Mouse (Mus musculus) midbrain, embryonic 16.5 days (tissue): ENCODE measurements at regions not wholly inside any gene's neighbourhood (a gene's known extent, or its start where the extent isn't known, plus 50 kb on each side); places are given as distances from the start of the nearest gene placed in this dataset.

Experiments used
- ATAC-seq: fragments of 200-750 bp; cut with Nextera tagmentation; 2 replicates; pipeline ENCODE4 v1.8.0; 2017; ENCODE audit warnings: moderate TSS enrichment
- H3K27ac ChIP-seq: fragments of 300-500 bp; sonication (generic); 2 replicates; pipeline ENCODE4 v1.5.1; 2014; ENCODE audit warnings: mild to moderate bottlenecking, low read length, mixed read lengths
- H3K27me3 ChIP-seq: fragments of 300-500 bp; sonication (generic); 2 replicates; pipeline ENCODE4 v1.6.1; 2014; ENCODE audit warnings: low read depth, low read length, mixed read lengths; ENCODE audit not compliant: control insufficient read depth, insufficient read depth
- H3K36me3 ChIP-seq: fragments of 300-500 bp; sonication (generic); 2 replicates; pipeline ENCODE4 v1.6.1; 2014; ENCODE audit warnings: mild to moderate bottlenecking, low read length, moderate library complexity, mixed read lengths; ENCODE audit not compliant: control insufficient read depth, insufficient read depth
- H3K4me1 ChIP-seq: fragments of 300-500 bp; sonication (generic); 2 replicates; pipeline ENCODE4 v1.6.1; 2014; ENCODE audit warnings: mild to moderate bottlenecking, low read length, mixed read lengths; ENCODE audit not compliant: control insufficient read depth, insufficient read depth
- H3K4me2 ChIP-seq: fragments of 300-500 bp; sonication (generic); 2 replicates; pipeline ENCODE4 v1.6.1; 2014; ENCODE audit warnings: mild to moderate bottlenecking, low read length, mixed read lengths
- H3K4me3 ChIP-seq: fragments of 300-500 bp; sonication (generic); 2 replicates; pipeline ENCODE4 v1.5.1; 2014; ENCODE audit warnings: low read depth, mild to moderate bottlenecking, low read length, moderate library complexity, mixed read lengths
- H3K9ac ChIP-seq: fragments of 300-500 bp; sonication (generic); 2 replicates; pipeline ENCODE4 v1.6.1; 2014; ENCODE audit warnings: low read depth, low read length, mixed read lengths
- H3K9me3 ChIP-seq: fragments of 300-500 bp; sonication (generic); replicated peaks from 2 replicates; pipeline ENCODE4 v1.6.1; 2014; ENCODE audit warnings: mild to moderate bottlenecking, low read length, mixed read lengths; ENCODE audit not compliant: control insufficient read depth, poor library complexity, severe bottlenecking
- WGBS: fragments of 180-500 bp; shearing (Covaris S2); extraction: QIAGEN DNeasy Blood & Tissue Kit; methylation state at CpG from one replicate; pipeline ENCODE4 v1.1.7; 2014; 5-methylcytosine and 5-hydroxymethylcytosine counted together

- Histone ChIP-seq H3K36me3 (no peaks in the 10 kb centered on the region), H3K4me2 (no peak overlapping the region), H3K27ac (no peak overlapping the region), H3K4me3 (no peak overlapping the region), H3K9me3 (no peaks in the 10 kb centered on the region), H3K27me3 (no peaks in the 10 kb centered on the region), H3K9ac (no peak overlapping the region), H3K4me1 (no peaks in the 10 kb centered on the region)
- 34% methylated on average over 1 of the region's 1 CpGs for WGBS
- no peak for ATAC-seq
Observed at GRCm38 (mm10) chr15:57187840-57188457, 289.5 kb downstream of the Slc22a22 start.

DNA sequence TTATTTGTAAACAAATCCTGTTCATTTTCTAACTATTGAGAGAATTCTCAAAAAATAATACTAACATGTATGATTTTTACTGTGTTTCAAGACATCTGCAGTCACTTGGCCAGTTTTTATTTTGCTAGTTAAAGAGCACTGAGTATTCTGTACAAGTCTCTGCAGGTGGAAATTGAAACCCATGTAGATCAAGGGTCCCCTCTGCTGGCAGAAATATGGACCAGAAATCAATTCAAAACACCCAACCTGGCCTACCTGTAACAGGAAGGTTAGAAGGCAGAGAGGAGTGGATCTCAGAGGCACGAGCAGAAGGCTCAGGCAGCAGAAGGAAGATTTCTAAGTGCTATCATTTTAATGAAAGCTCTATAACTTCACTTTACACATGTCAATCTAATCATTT is 298.3 kb downstream of the Slc22a22 start:
- no peak for ATAC-seq
- no peaks in the 10 kb centered on the region for H3K36me3 ChIP-seq
- no peaks in the 10 kb centered on the region for H3K9me3 ChIP-seq
- H3K27me3 ChIP-seq, result no peaks in the 10 kb centered on the region
- WGBS, result 49% methylated on average over 1 of the region's 1 CpGs
- no peak overlapping the region for H3K4me2 ChIP-seq
- H3K9ac ChIP-seq, result no peak overlapping the region
- no peaks in the 10 kb centered on the region for H3K4me1 ChIP-seq
- H3K4me3 ChIP-seq, result no peak overlapping the region
- H3K27ac ChIP-seq, result no peak overlapping the region

GRCm38 (mm10) chr15:57172723-57173122 is 304.7 kb downstream of the Slc22a22 start:
- Histone ChIP-seq H3K27ac (no peak overlapping the region), H3K4me2 (no peak overlapping the region), H3K9ac (no peak overlapping the region), H3K4me3 (no peak overlapping the region), H3K27me3 (no peaks in the 10 kb centered on the region), H3K9me3 (no peaks in the 10 kb centered on the region), H3K36me3 (no peaks in the 10 kb centered on the region), H3K4me1 (no peaks in the 10 kb centered on the region)
- 19% methylated on average over 5 of the region's 5 CpGs for WGBS
- peak; percentile 71; the same call in 1 of the 2 replicates for ATAC-seq

DNA sequence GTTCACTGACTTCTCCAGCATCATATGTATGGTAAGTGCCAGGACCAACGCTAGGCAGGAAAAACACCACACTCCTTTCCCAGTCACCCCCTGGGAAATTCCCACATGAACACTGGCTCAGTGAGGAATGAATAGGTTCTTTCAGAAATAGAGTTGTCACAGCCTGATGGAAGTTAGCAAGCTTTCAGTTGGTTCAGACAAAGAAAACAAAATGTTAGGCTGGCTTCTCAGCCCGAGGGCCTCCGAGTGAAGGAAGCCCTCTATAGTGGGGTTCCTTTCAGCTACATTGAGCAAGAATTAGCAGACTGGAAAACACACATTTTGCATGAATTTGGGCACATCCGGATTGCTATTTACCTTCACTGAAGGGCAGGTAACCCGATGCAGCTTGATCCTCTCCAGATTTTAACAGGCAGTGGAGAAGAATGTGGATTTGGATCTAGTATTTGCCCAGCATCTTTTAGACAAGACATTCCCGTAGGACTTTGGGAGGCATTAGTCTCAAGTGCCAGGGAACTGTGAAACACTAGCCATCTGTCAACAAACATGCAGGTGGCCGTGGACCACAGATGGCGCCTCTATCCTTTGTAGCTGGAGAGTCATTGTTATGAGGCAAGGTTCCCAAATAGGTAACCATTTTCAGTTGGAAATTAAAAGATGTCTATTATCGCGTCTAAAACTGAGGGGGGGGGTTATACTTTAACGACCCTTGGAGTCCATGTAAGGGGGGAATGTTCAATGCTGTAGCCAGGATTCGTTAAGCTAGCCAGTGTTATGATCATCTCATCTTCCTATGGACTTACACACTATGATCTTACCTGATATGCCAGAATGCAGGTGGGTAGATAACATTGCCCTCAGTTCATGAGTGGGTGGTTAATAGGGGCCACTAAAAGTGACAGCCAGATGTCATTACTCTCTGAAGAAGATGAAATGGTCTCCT is 314.8 kb downstream of the Slc22a22 start:
- peak; percentile 39; the same call in 1 of the 2 replicates for ATAC-seq
- H3K36me3 ChIP-seq, result no peaks in the 10 kb centered on the region
- no peak overlapping the region for H3K4me3 ChIP-seq
- no peak overlapping the region for H3K4me2 ChIP-seq
- no peaks in the 10 kb centered on the region for H3K9me3 ChIP-seq
- no peak overlapping the region for H3K27ac ChIP-seq
- no peak overlapping the region for H3K9ac ChIP-seq
- H3K27me3 ChIP-seq, result no peaks in the 10 kb centered on the region
- no peaks in the 10 kb centered on the region for H3K4me1 ChIP-seq
- whole genome bisulfite sequencing, result 30% methylated on average over 12 of the region's 12 CpGs

- Histone ChIP-seq H3K27me3 (no peaks in the 10 kb centered on the region), H3K4me3 (no peak overlapping the region), H3K4me2 (no peak overlapping the region), H3K36me3 (no peaks in the 10 kb centered on the region), H3K27ac (no peak overlapping the region), H3K9me3 (no peaks in the 10 kb centered on the region), H3K4me1 (no peaks in the 10 kb centered on the region), H3K9ac (no peak overlapping the region)
- ATAC-seq, result no peak
- WGBS, result 39% methylated on average over 9 of the region's 9 CpGs
Observed at GRCm38 (mm10) chr15:57140130-57140750, 337.2 kb downstream of the Slc22a22 start.

DNA sequence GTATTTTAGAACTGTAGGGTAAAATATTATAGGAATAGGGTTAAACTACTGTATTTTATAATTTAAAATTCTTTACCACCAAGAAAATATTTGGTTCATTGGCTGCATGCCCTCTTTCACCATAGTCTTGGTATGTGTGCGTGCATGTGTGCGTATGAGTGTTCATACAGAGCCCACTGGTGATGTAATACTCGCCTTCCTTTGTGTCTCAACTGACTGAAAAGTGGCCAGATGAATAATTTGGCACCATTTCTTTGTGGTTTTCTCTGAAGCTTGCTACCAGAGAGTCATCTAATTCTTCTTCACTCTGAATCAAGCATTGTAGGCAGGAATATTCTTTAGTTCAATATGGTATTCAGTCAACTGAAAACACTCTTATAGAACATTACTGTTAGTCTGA is 372.7 kb downstream of the Slc22a22 start:
- H3K36me3 ChIP-seq, result no peaks in the 10 kb centered on the region
- no peaks in the 10 kb centered on the region for H3K9me3 ChIP-seq
- no peak overlapping the region for H3K9ac ChIP-seq
- no peak overlapping the region for H3K27ac ChIP-seq
- no peak overlapping the region for H3K4me3 ChIP-seq
- no peak for ATAC-seq
- H3K4me1 ChIP-seq, result no peaks in the 10 kb centered on the region
- no peak overlapping the region for H3K4me2 ChIP-seq
- H3K27me3 ChIP-seq, result no peaks in the 10 kb centered on the region
- WGBS, result 79% methylated on average over 3 of the region's 3 CpGs

DNA sequence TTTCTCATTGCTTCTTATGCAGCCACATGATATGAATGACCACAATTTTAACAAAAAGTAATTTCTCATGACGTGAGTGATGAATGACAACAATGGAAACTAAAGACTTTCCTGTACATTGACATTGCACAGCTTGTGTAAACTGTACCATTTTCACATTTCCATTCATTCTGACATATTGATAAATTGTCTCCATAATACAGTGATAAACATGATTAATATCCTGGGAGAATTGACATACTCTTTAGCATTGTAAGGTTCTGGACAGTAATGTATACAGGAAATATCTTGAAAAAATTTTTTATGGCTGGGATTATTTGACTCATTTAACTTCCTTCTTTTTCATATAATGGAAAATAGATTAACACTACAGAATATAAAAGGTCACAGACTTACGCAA is 380.1 kb downstream of the Slc22a22 start:
- WGBS, result 87% methylated on average over 2 of the region's 2 CpGs
- no peak overlapping the region for H3K9ac ChIP-seq

DNA sequence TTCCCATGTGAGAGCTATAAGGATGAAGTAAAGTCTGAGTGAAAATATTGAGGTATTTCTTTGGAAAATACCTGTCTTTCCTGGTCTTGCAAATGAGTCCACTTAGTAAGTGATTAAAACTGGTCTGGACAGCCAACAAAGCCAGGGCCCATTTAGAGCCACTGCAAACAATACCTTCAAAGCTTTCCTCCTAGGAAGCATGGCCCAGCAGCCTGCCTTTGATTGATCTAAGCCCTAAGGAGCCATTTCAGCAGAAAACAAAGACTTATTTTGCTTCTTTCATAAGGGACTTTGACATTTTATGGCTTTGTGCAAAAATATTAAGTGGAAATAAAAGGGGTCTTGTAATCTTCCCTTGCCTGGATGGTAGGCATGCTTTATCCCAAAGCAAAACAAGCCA is 397.6 kb downstream of the Slc22a22 start:
- Histone ChIP-seq H3K4me1 (no peaks in the 10 kb centered on the region), H3K4me2 (no peak overlapping the region), H3K9me3 (no peaks in the 10 kb centered on the region), H3K4me3 (no peak overlapping the region), H3K27me3 (no peaks in the 10 kb centered on the region), H3K36me3 (no peaks in the 10 kb centered on the region), H3K9ac (no peak overlapping the region), H3K27ac (no peak overlapping the region)
- no peak for ATAC-seq

More for the DNA sequence above, 380.1 kb downstream of the Slc22a22 start:
- Histone ChIP-seq H3K36me3 (no peaks in the 10 kb centered on the region), H3K27ac (no peak overlapping the region), H3K4me2 (no peak overlapping the region), H3K4me3 (no peak overlapping the region), H3K27me3 (no peaks in the 10 kb centered on the region), H3K9me3 (no peaks in the 10 kb centered on the region), H3K4me1 (no peaks in the 10 kb centered on the region)
- ATAC-seq, result no peak

- H3K27me3 ChIP-seq, result no peaks in the 10 kb centered on the region
- no peak overlapping the region for H3K9ac ChIP-seq
- no peaks in the 10 kb centered on the region for H3K9me3 ChIP-seq
- no peak overlapping the region for H3K4me2 ChIP-seq
- no peak for ATAC-seq
- no peaks in the 10 kb centered on the region for H3K4me1 ChIP-seq
- H3K27ac ChIP-seq, result no peak overlapping the region
- H3K4me3 ChIP-seq, result no peak overlapping the region
- 88% methylated on average over 4 of the region's 4 CpGs for WGBS
- H3K36me3 ChIP-seq, result no peaks in the 10 kb centered on the region
Observed at GRCm38 (mm10) chr15:57073776-57074175, 403.6 kb downstream of the Slc22a22 start.
